Mouse (Mus musculus): ENCODE data around the gene Iqsec1. TPM values are rescaled to one million over a fixed set of nuclear protein-coding genes. Genes with fewer than 3 reads are reported as not detected.

Gene Iqsec1
- polyA plus RNA-seq, 1 experiment from 2014 or later: 16.1 TPM

GRCm38 (mm10) chr6:90768526-90768925 is 220.0 kb downstream of the Iqsec1 start:
- no peak overlapping the region for H3K4me2 ChIP-seq (replicated peaks; ENCODE audit: low read depth, low read length)
- H3K4me3 ChIP-seq (ENCODE audit: low read length): no peak overlapping the region
- no peaks in the 10 kb centered on the region for H3K27me3 ChIP-seq (ENCODE audit: control insufficient read depth, insufficient read depth, low read length)
- H3K4me1 ChIP-seq (ENCODE audit: control insufficient read depth, insufficient read depth, low read length): peaks cover 8% of the 10 kb centered on the region; the same call in 1 of the 2 replicates
- 52% methylated on average over 2 of the region's 2 CpGs for WGBS
- H3K36me3 ChIP-seq (ENCODE audit: control insufficient read depth, insufficient read depth, low read length): no peaks in the 10 kb centered on the region
- no peak for ATAC-seq (ENCODE audit: low FRiP score, low TSS enrichment)
- no peaks in the 10 kb centered on the region for H3K9me3 ChIP-seq (ENCODE audit: control insufficient read depth, low read length)
- H3K9ac ChIP-seq (ENCODE audit: low read depth, low read length): no peak overlapping the region
- H3K27ac ChIP-seq (ENCODE audit: low read depth, low read length): no peak overlapping the region

GRCm38 (mm10) chr6:90767874-90768273 is 220.6 kb downstream of the Iqsec1 start:
- Histone ChIP-seq H3K4me3 (ENCODE audit: low read length) (no peak overlapping the region), H3K27me3 (ENCODE audit: control insufficient read depth, insufficient read depth, low read length) (no peaks in the 10 kb centered on the region), H3K27ac (ENCODE audit: low read depth, low read length) (no peak overlapping the region), H3K4me2 (replicated peaks; ENCODE audit: low read depth, low read length) (no peak overlapping the region), H3K9ac (ENCODE audit: low read depth, low read length) (no peak overlapping the region), H3K4me1 (ENCODE audit: control insufficient read depth, insufficient read depth, low read length) (peaks cover 11% of the 10 kb centered on the region; the same call in 1 of the 2 replicates), H3K36me3 (ENCODE audit: control insufficient read depth, insufficient read depth, low read length) (no peaks in the 10 kb centered on the region), H3K9me3 (ENCODE audit: control insufficient read depth, low read length) (no peaks in the 10 kb centered on the region)
- 93% methylated on average over 1 of the region's 1 CpGs for WGBS
- no peak for ATAC-seq (ENCODE audit: low FRiP score, low TSS enrichment)

- no peak overlapping the region for H3K4me2 ChIP-seq (replicated peaks; ENCODE audit: low read depth, low read length)
- no peaks in the 10 kb centered on the region for H3K27me3 ChIP-seq (ENCODE audit: control insufficient read depth, insufficient read depth, low read length)
- no peak overlapping the region for H3K9ac ChIP-seq (ENCODE audit: low read depth, low read length)
- H3K9me3 ChIP-seq (ENCODE audit: control insufficient read depth, low read length): no peaks in the 10 kb centered on the region
- H3K4me1 ChIP-seq (ENCODE audit: control insufficient read depth, insufficient read depth, low read length): peaks cover 11% of the 10 kb centered on the region; the same call in 1 of the 2 replicates
- H3K27ac ChIP-seq (ENCODE audit: low read depth, low read length): 0 out of 2 replicates have a peak overlapping the region, but pooled peaks have one; percentile 6
- no peaks in the 10 kb centered on the region for H3K36me3 ChIP-seq (ENCODE audit: control insufficient read depth, insufficient read depth, low read length)
- no peak overlapping the region for H3K4me3 ChIP-seq (ENCODE audit: low read length)
- WGBS: 63% methylated on average over 2 of the region's 2 CpGs
- no peak for ATAC-seq (ENCODE audit: low FRiP score, low TSS enrichment)
These were observed 223.7 kb downstream of the Iqsec1 start for GRCm38 (mm10) chr6:90764753-90765152.

DNA sequence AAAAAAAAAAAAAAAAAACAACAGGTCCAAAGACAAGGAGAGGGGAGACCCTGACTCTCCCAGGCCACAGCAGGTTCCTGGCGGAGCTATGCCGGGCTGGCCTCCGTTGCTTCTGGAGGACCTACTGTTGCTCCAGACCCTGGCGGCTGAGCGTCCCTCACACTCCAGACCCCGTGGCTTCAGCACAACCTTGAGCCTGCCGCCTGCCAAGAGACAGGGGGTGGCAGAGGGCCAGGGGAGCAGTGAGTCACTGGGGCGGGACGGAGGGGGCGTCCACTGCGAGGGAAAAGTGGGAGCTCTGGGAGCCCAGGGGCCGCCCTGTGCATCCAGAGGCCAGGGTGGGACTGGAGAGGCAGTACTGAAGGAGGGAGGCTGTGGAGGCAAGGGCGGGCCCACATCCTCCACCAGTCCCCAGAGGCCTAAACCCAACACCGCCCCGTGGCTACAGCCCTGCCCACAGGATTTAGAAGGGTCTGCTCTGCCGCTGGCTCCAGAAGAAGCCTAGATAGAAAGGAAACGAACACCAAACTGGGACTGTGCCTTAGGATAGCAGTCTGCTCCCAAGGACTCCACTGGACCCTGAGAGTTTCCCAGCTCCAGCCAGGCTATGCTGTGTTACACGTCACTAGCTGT is 224.4 kb downstream of the Iqsec1 start:
- Histone ChIP-seq H3K9ac (ENCODE audit: low read depth, low read length) (no peak overlapping the region), H3K4me1 (ENCODE audit: control insufficient read depth, insufficient read depth, low read length) (peaks cover 11% of the 10 kb centered on the region; the same call in 1 of the 2 replicates), H3K27ac (ENCODE audit: low read depth, low read length) (0 out of 2 replicates have a peak overlapping the region, but pooled peaks have one; percentile 6), H3K4me3 (ENCODE audit: low read length) (no peak overlapping the region; the same call in 1 of the 2 replicates), H3K36me3 (ENCODE audit: control insufficient read depth, insufficient read depth, low read length) (no peaks in the 10 kb centered on the region), H3K4me2 (replicated peaks; ENCODE audit: low read depth, low read length) (no peak overlapping the region; the same call in 1 of the 2 replicates), H3K27me3 (ENCODE audit: control insufficient read depth, insufficient read depth, low read length) (no peaks in the 10 kb centered on the region), H3K9me3 (ENCODE audit: control insufficient read depth, low read length) (no peaks in the 10 kb centered on the region)
- ATAC-seq (ENCODE audit: low FRiP score, low TSS enrichment): peak; percentile 91
- 33% methylated on average over 18 of the region's 18 CpGs for WGBS

DNA sequence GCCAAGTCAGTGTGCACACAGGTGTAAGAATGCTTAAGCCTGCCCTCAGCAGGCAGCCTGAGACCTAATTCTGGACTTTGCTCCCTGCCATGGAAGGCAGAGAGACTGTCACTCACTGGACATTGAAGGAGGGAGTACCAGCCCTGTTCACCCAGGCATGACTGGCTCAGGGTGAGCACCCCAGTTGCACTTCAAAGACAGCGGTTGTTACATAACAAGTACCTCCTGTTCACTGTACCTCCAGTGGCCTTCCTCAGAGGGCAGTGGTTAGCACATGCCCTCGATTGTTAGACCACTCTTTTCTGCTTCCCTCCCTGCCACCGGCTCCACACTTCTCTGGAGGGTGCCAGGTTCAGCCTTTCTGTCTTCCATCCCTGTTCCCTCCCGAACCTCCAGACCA is 225.2 kb downstream of the Iqsec1 start:
- 57% methylated on average over 4 of the region's 4 CpGs for WGBS
- Histone ChIP-seq H3K9me3 (ENCODE audit: control insufficient read depth, low read length) (no peaks in the 10 kb centered on the region), H3K4me3 (ENCODE audit: low read length) (no peak overlapping the region), H3K4me2 (replicated peaks; ENCODE audit: low read depth, low read length) (no peak overlapping the region), H3K36me3 (ENCODE audit: control insufficient read depth, insufficient read depth, low read length) (no peaks in the 10 kb centered on the region), H3K27me3 (ENCODE audit: control insufficient read depth, insufficient read depth, low read length) (no peaks in the 10 kb centered on the region), H3K4me1 (ENCODE audit: control insufficient read depth, insufficient read depth, low read length) (peaks cover 11% of the 10 kb centered on the region; the same call in 1 of the 2 replicates), H3K27ac (ENCODE audit: low read depth, low read length) (no peak overlapping the region), H3K9ac (ENCODE audit: low read depth, low read length) (peak overlapping the region; percentile 18; the same call in 1 of the 2 replicates)
- ATAC-seq (ENCODE audit: low FRiP score, low TSS enrichment): no peak

DNA sequence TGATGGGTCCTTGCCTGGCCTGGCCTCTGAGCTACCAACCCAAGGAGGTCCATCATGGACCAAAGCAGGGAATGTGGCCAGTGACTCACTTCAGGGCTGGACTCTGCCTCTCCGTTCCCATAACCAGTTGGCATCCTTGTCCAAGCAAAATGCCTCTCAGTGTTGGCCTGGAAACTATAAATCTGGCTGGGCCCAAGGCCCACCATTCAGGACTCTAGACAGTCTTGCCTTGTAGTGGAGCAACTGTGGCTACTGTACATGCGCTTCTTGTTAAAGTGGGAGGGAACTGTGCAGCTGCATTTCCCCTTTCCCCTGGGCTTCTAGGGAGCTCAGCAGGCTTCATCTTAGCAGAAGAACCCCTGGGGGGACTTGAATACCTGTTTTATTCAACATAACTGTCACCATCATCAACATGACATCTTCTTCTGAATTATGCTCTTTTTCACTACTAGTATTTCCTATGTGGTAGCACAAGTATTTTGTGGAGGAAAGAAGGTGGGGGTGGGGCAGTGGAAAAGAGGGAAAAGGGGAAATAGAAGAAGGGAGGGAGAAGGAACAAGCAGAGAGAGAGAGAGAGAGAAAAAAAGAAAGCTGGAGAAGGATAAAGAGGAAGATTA is 226.3 kb downstream of the Iqsec1 start:
- H3K36me3 ChIP-seq (ENCODE audit: control insufficient read depth, insufficient read depth, low read length): no peaks in the 10 kb centered on the region
- no peak overlapping the region for H3K9ac ChIP-seq (ENCODE audit: low read depth, low read length)
- WGBS: 88% methylated on average over 2 of the region's 2 CpGs
- no peak overlapping the region for H3K4me2 ChIP-seq (replicated peaks; ENCODE audit: low read depth, low read length)
- ATAC-seq (ENCODE audit: low FRiP score, low TSS enrichment): no peak
- peaks cover 11% of the 10 kb centered on the region; the same call in 1 of the 2 replicates for H3K4me1 ChIP-seq (ENCODE audit: control insufficient read depth, insufficient read depth, low read length)
- H3K9me3 ChIP-seq (ENCODE audit: control insufficient read depth, low read length): no peaks in the 10 kb centered on the region
- no peak overlapping the region for H3K27ac ChIP-seq (ENCODE audit: low read depth, low read length)
- H3K27me3 ChIP-seq (ENCODE audit: control insufficient read depth, insufficient read depth, low read length): no peaks in the 10 kb centered on the region
- no peak overlapping the region for H3K4me3 ChIP-seq (ENCODE audit: low read length)

DNA sequence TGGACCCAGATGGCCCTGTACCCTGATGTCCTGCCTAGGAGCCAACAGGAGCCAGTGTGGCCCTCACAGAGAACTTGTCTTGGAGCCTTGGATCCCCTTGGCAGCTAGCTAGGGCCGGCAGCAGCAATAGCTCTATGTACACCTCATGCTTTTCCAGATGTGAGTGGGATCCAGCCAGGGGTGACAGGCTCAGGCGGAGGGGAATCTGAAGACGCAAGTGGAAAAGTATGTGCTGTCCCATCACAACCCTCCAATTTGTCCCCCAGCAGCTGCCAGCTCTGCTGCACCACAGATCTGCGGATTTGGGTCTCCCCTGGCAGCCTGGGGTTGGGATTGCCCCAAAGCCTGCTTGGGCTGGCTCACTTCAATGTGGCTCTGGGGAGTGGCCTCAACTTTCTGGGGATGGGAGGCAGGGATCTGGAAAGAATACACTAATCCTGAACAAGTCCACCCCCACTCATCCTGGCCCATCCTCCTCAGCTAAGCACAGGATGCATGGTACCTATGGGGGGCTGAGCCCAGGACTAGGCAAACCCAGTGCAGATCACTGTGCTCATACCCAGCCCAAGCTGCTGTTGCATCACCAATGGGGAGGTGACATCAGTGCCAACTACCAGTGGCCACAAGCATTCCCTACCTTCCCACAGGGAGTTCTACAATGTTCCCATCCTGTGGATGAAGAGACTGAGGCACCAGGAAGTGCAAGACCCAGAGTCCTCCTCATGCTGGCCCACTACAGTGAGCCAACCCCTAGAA is 227.0 kb downstream of the Iqsec1 start:
- WGBS: 89% methylated on average over 4 of the region's 4 CpGs

DNA sequence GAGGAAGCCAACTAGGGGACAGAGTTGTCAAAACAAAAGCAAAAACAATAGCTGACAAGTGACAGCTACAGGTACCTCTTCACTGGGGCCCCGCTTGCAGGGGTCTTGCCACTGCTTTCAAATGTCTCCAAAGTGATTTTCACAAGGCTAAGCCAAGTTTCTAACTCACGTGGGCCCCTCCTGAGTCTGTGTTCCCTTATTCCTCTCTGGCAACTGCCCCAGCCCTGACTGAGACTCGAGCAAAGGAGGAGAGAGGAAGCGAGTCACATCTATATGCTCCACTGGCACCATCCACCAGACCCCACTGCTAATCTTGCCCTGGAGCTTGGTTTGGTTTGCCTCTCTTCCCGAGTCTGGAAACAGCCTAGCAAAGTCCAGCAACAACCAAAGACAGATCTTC is 227.6 kb downstream of the Iqsec1 start:
- Histone ChIP-seq H3K27me3 (ENCODE audit: control insufficient read depth, insufficient read depth, low read length) (no peaks in the 10 kb centered on the region), H3K4me2 (replicated peaks; ENCODE audit: low read depth, low read length) (no peak overlapping the region), H3K9ac (ENCODE audit: low read depth, low read length) (no peak overlapping the region), H3K4me1 (ENCODE audit: control insufficient read depth, insufficient read depth, low read length) (peaks cover 11% of the 10 kb centered on the region; the same call in 1 of the 2 replicates), H3K36me3 (ENCODE audit: control insufficient read depth, insufficient read depth, low read length) (no peaks in the 10 kb centered on the region), H3K27ac (ENCODE audit: low read depth, low read length) (no peak overlapping the region), H3K4me3 (ENCODE audit: low read length) (no peak overlapping the region), H3K9me3 (ENCODE audit: control insufficient read depth, low read length) (no peaks in the 10 kb centered on the region)
- ATAC-seq (ENCODE audit: low FRiP score, low TSS enrichment): no peak
- WGBS: 64% methylated on average over 5 of the region's 5 CpGs

More for the DNA sequence above, 227.0 kb downstream of the Iqsec1 start:
- no peaks in the 10 kb centered on the region for H3K36me3 ChIP-seq (ENCODE audit: control insufficient read depth, insufficient read depth, low read length)
- no peaks in the 10 kb centered on the region for H3K9me3 ChIP-seq (ENCODE audit: control insufficient read depth, low read length)
- H3K4me1 ChIP-seq (ENCODE audit: control insufficient read depth, insufficient read depth, low read length): peaks cover 11% of the 10 kb centered on the region; the same call in 1 of the 2 replicates
- no peak overlapping the region for H3K9ac ChIP-seq (ENCODE audit: low read depth, low read length)
- no peak overlapping the region for H3K27ac ChIP-seq (ENCODE audit: low read depth, low read length)
- ATAC-seq (ENCODE audit: low FRiP score, low TSS enrichment): no peak
- no peak overlapping the region for H3K4me2 ChIP-seq (replicated peaks; ENCODE audit: low read depth, low read length)
- no peaks in the 10 kb centered on the region for H3K27me3 ChIP-seq (ENCODE audit: control insufficient read depth, insufficient read depth, low read length)
- no peak overlapping the region for H3K4me3 ChIP-seq (ENCODE audit: low read length)

All from kidney, embryonic 14.5 days (tissue).